Mouse (Mus musculus) hindbrain, embryonic 15.5 days (tissue): Measurements from ENCODE around the gene Itga3. TPM values are rescaled to one million over a fixed set of nuclear protein-coding genes. Genes with fewer than 3 reads are reported as not detected.

Source experiments
- ATAC-seq: fragments of 200-750 bp; cut with Nextera tagmentation; 2 replicates; pipeline ENCODE4 v1.8.0; 2017; ENCODE audit warnings: low read depth, moderate number of reproducible peaks, moderate TSS enrichment; ENCODE audit not compliant: low FRiP score
- H3K27ac ChIP-seq: fragments of 300-500 bp; sonication (generic); replicated peaks from 2 replicates; pipeline ENCODE4 v1.5.1; 2015; ENCODE audit warnings: mild to moderate bottlenecking, inconsistent platforms
- H3K27me3 ChIP-seq: fragments of 300-500 bp; sonication (generic); 2 replicates; pipeline ENCODE4 v1.6.1; 2015; ENCODE audit warnings: control low read depth, inconsistent platforms
- H3K36me3 ChIP-seq: fragments of 300-500 bp; sonication (generic); 2 replicates; pipeline ENCODE4 v1.6.1; 2015; ENCODE audit warnings: control low read depth, inconsistent platforms
- H3K4me1 ChIP-seq: fragments of 300-500 bp; sonication (generic); replicated peaks from 2 replicates; pipeline ENCODE4 v1.6.1; 2015; ENCODE audit warnings: control low read depth, inconsistent platforms
- H3K4me2 ChIP-seq: fragments of 300-500 bp; sonication (generic); 2 replicates; pipeline ENCODE4 v1.6.1; 2015; ENCODE audit warnings: moderate library complexity, mild to moderate bottlenecking, inconsistent platforms
- H3K4me3 ChIP-seq: fragments of 300-500 bp; sonication (generic); 2 replicates; pipeline ENCODE4 v1.5.1; 2015; ENCODE audit warnings: mild to moderate bottlenecking, inconsistent platforms
- H3K9ac ChIP-seq: fragments of 300-500 bp; sonication (generic); 2 replicates; pipeline ENCODE4 v1.6.1; 2015; ENCODE audit warnings: inconsistent platforms
- H3K9me3 ChIP-seq: fragments of 300-500 bp; sonication (generic); 2 replicates; pipeline ENCODE4 v1.6.1; 2016; ENCODE audit warnings: control low read depth, inconsistent platforms
- WGBS: fragments of 180-500 bp; shearing (Covaris S2); methylation state at CpG from one replicate; pipeline ENCODE4 v1.1.7; 2015; 5-methylcytosine and 5-hydroxymethylcytosine counted together
- polyA plus RNA-seq: library from polyadenylated mRNA; unstranded; fragments of >200 nt; fragmentation: Nextera tagmentation; extraction: Ambion mirVana; gene quantifications from 2 replicates; pipeline ENCODE4 v1.2.1, GENCODE M21; 2015

Itga3 gene
- polyA plus RNA-seq, 1 experiment from 2014 or later = 17.9 TPM

DNA sequence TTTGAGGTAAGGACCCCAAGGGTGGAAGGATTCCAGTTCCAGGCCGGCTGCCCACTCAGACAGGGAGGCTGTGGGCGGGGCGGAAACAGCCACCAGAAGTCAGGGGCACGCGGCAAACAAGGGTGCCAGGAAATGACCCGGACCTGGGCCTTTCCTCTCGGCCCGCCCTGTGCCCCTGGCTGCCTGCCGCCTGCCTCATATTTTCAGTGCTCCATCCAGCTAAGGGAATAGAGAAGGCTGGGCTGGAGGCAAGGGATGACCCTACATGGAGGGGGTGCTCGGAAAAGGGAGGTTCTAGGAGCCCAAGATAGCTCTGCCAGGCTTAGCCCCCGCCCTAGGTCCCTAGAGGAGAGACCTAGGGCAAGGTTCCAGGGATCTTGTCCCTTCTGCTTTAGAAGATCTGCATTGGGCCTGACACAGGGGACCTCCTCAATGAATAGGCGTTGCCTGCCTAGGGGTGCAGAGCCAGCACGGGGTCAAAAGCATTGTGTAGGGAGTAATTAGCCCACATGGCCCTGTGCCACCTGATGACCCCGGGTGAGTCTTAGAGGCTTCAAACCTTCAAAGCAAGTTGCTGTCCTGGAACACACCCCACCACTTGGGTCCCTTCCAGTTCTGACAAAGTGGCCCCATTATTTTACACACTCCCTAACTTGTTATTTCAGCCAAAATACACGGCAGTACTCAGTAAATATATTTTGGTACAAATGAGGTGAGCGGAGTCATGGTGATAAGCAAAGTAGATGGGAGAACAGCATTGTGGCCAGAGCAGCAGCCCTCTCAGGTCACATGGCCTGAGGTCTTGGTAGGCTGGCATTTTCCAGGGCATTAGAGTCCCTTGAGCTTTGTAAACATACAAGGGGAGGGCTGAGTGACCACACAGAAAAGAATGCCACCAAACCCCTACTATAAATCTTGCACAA lies 12.5 kb upstream of the Itga3 start:
- no peak overlapping the region for H3K9ac ChIP-seq
- no peaks in the 10 kb centered on the region for H3K36me3 ChIP-seq
- no peaks in the 10 kb centered on the region; the same call in 1 of the 2 replicates for H3K4me1 ChIP-seq
- no peak overlapping the region for H3K4me2 ChIP-seq
- ATAC-seq = no peak
- H3K27me3 ChIP-seq = no peaks in the 10 kb centered on the region
- H3K27ac ChIP-seq = no peak overlapping the region
- no peak overlapping the region for H3K4me3 ChIP-seq
- no peaks in the 10 kb centered on the region for H3K9me3 ChIP-seq
- 83% methylated on average over 15 of the region's 16 CpGs for WGBS

DNA sequence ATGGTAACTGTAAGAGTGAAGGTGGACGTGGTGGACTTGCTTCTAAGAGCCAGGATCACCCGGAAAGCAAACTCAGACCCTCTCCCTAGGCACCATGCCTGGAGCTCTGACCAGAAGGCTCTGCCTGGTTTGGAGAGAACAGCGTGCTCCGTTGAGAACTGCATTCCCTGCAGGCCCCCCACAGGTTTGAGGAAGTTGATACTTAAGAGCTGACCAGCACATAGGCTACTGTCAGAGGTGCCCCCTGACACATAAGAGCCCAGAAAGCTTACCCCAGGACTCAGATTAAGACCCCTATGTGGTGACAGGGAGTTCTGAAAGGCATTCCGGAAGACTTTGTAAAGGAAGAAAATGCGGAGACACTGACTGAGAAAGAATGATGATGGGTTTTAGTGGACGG lies 11.7 kb upstream of the Itga3 start:
- 58% methylated on average over 7 of the region's 7 CpGs for WGBS
- Histone ChIP-seq H3K27ac (no peak overlapping the region), H3K9ac (no peak overlapping the region), H3K4me3 (no peak overlapping the region), H3K4me1 (no peaks in the 10 kb centered on the region; the same call in 1 of the 2 replicates), H3K36me3 (no peaks in the 10 kb centered on the region), H3K9me3 (no peaks in the 10 kb centered on the region), H3K27me3 (no peaks in the 10 kb centered on the region), H3K4me2 (no peak overlapping the region)
- no peak for ATAC-seq

GRCm38 (mm10) chr11:95087301-95088228 lies 11.0 kb upstream of the Itga3 start:
- no peaks in the 10 kb centered on the region for H3K27me3 ChIP-seq
- H3K4me1 ChIP-seq = no peaks in the 10 kb centered on the region; the same call in 1 of the 2 replicates
- WGBS = 68% methylated on average over 17 of the region's 17 CpGs

DNA sequence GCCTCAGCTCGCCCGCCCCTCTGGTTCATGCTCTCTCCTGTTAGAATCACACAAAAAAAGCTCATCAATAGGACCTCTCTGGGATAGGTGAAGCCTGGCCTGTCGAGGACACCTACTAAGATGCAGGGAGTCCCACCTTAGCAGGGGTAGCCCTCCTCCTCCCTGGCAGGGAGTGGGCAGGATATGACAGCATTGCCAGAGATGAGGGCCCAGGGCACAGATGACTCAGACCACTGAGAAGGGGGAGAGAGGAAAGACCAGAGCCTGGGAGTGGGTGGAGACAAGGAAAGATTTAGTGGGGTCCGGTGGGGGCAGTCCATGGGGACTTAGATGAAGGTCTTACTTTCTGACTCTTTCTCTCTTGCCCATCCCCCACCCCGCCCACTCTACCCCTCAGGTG lies 9.6 kb upstream of the Itga3 start:
- H3K9ac ChIP-seq = no peak overlapping the region
- H3K9me3 ChIP-seq = no peaks in the 10 kb centered on the region
- no peak overlapping the region for H3K4me2 ChIP-seq
- H3K4me3 ChIP-seq = no peak overlapping the region
- WGBS = 58% methylated on average over 5 of the region's 5 CpGs
- no peaks in the 10 kb centered on the region; the same call in 1 of the 2 replicates for H3K4me1 ChIP-seq
- H3K36me3 ChIP-seq = no peaks in the 10 kb centered on the region
- no peak for ATAC-seq
- H3K27ac ChIP-seq = no peak overlapping the region
- H3K27me3 ChIP-seq = no peaks in the 10 kb centered on the region

More at GRCm38 (mm10) chr11:95087301-95088228, 11.0 kb upstream of the Itga3 start:
- Histone ChIP-seq H3K36me3 (no peaks in the 10 kb centered on the region), H3K9ac (no peak overlapping the region), H3K9me3 (no peaks in the 10 kb centered on the region), H3K27ac (no peak overlapping the region), H3K4me3 (no peak overlapping the region), H3K4me2 (no peak overlapping the region)
- no peak for ATAC-seq

DNA sequence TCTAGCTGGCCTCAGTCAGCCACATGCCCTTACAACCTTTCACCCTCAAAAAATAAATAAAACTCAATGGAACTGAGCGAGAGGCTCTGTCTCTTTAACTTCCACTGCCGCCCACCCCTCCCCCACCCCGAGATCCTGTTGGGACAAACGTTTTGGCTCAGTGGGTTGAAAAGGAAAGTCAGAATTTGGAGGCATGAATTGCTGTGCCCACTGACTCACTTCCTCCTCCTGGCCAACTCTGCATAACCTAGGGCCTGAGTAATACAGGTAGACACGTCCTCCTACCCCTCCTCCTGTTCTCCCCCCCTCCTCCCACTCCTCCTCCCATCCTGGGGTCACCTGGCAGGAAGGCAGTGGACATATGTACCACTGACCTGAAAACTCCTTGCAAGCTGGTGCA lies 9.1 kb upstream of the Itga3 start:
- H3K4me3 ChIP-seq = no peak overlapping the region
- no peaks in the 10 kb centered on the region for H3K9me3 ChIP-seq
- H3K4me1 ChIP-seq = no peaks in the 10 kb centered on the region; the same call in 1 of the 2 replicates
- no peak overlapping the region for H3K27ac ChIP-seq
- H3K9ac ChIP-seq = no peak overlapping the region
- no peaks in the 10 kb centered on the region for H3K36me3 ChIP-seq
- 17% methylated on average over 5 of the region's 5 CpGs for WGBS
- no peak for ATAC-seq
- H3K27me3 ChIP-seq = no peaks in the 10 kb centered on the region
- H3K4me2 ChIP-seq = no peak overlapping the region

GRCm38 (mm10) chr11:95084811-95085382 lies 8.3 kb upstream of the Itga3 start:
- H3K27ac ChIP-seq = no peak overlapping the region
- H3K9ac ChIP-seq = no peak overlapping the region
- H3K36me3 ChIP-seq = no peaks in the 10 kb centered on the region
- no peaks in the 10 kb centered on the region for H3K9me3 ChIP-seq
- no peak overlapping the region for H3K4me2 ChIP-seq
- no peak for ATAC-seq
- H3K4me1 ChIP-seq = no peaks in the 10 kb centered on the region; the same call in 1 of the 2 replicates
- H3K27me3 ChIP-seq = no peaks in the 10 kb centered on the region
- WGBS = 30% methylated on average over 5 of the region's 5 CpGs
- H3K4me3 ChIP-seq = no peak overlapping the region

- no peak for ATAC-seq
- H3K27ac ChIP-seq = no peak overlapping the region
- no peak overlapping the region for H3K4me2 ChIP-seq
- no peak overlapping the region for H3K4me3 ChIP-seq
- H3K27me3 ChIP-seq = 0 out of 2 replicates have a peak, but pooled peaks cover 6% of the 10 kb centered on the region
- no peaks in the 10 kb centered on the region for H3K9me3 ChIP-seq
- H3K9ac ChIP-seq = no peak overlapping the region
- H3K4me1 ChIP-seq = no peaks in the 10 kb centered on the region; the same call in 1 of the 2 replicates
- WGBS = 37% methylated on average over 4 of the region's 4 CpGs
- H3K36me3 ChIP-seq = no peaks in the 10 kb centered on the region
Measured at GRCm38 (mm10) chr11:95084175-95084574, 7.6 kb upstream of the Itga3 start.

GRCm38 (mm10) chr11:95082896-95083295 lies 6.3 kb upstream of the Itga3 start:
- Histone ChIP-seq H3K27ac (no peak overlapping the region), H3K9ac (no peak overlapping the region), H3K27me3 (peaks cover 7% of the 10 kb centered on the region; the same call in 1 of the 2 replicates), H3K4me2 (no peak overlapping the region), H3K9me3 (no peaks in the 10 kb centered on the region), H3K4me3 (no peak overlapping the region), H3K36me3 (no peaks in the 10 kb centered on the region), H3K4me1 (peaks cover 5% of the 10 kb centered on the region; the same call in 1 of the 2 replicates)
- ATAC-seq = no peak
- 90% methylated on average over 7 of the region's 7 CpGs for WGBS

DNA sequence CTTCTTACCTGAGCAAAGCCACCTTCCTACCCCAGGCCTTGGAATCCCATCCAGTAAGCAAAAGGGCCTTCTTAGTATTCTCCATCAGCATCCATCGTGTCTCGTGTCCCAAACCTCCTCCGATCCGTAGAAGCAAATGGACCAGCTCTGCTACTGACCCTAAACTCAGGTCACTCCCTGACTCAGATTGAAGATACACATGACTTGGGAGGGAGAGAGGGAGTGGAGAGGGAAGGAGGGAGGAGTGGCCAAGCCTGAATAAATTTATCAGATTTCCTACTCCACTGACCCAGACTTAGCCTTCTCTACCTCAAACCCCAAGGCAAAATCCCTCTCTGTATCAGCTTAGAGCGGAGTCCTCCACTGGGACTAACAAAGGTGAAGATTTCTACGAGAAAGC lies 4.2 kb upstream of the Itga3 start:
- whole genome bisulfite sequencing = 86% methylated on average over 6 of the region's 6 CpGs
- ATAC-seq = no peak
- peaks cover 11% of the 10 kb centered on the region; the same call in 1 of the 2 replicates for H3K27me3 ChIP-seq

DNA sequence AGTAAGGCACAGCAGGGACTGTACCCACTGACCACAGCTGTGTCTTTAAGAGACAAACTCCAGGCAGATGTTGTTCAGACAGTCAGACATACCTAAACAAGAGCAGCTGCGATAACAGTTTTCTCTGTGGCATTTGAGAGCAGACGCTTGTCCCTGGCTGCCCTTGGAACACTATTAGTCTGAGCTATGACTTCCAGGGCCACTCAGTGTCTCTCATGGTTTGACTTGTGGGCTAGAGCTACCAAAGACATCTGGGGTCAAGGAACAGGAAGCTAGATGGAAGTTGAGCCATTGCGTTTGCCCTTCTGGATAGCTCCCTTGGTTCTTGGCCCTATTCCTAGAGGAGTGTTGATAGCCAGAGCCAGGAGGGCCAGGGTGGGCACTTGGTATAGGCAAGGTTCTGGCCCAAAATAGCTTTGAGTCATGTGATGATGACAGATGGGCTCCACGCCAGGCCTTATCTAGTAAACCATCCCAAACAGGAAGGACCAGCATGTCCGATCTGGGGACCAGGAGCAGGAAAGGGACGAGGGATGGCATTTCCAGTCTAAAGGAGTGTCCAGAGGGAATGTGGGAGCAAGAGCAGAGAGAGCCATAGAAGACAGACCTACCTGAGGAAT lies 2.8 kb upstream of the Itga3 start:
- no peak overlapping the region for H3K4me3 ChIP-seq
- no peaks in the 10 kb centered on the region for H3K9me3 ChIP-seq
- peaks cover 11% of the 10 kb centered on the region; the same call in 1 of the 2 replicates for H3K27me3 ChIP-seq
- H3K4me1 ChIP-seq = peaks cover 33% of the 10 kb centered on the region
- ATAC-seq = no peak
- H3K36me3 ChIP-seq = no peaks in the 10 kb centered on the region
- H3K27ac ChIP-seq = no peak overlapping the region
- no peak overlapping the region for H3K9ac ChIP-seq
- H3K4me2 ChIP-seq = no peak overlapping the region
- 83% methylated on average over 6 of the region's 6 CpGs for WGBS

More for the DNA sequence above, 4.2 kb upstream of the Itga3 start:
- Histone ChIP-seq H3K9me3 (no peaks in the 10 kb centered on the region), H3K9ac (no peak overlapping the region), H3K4me1 (peaks cover 20% of the 10 kb centered on the region), H3K27ac (no peak overlapping the region), H3K36me3 (no peaks in the 10 kb centered on the region), H3K4me3 (no peak overlapping the region), H3K4me2 (no peak overlapping the region)

GRCm38 (mm10) chr11:95077956-95078355 lies 1.4 kb upstream of the Itga3 start:
- no peak overlapping the region for H3K9ac ChIP-seq
- H3K4me2 ChIP-seq = peak overlapping the region; percentile 91
- H3K4me1 ChIP-seq = peaks cover 38% of the 10 kb centered on the region
- no peak for ATAC-seq
- H3K9me3 ChIP-seq = no peaks in the 10 kb centered on the region
- H3K27me3 ChIP-seq = peaks cover 11% of the 10 kb centered on the region; the same call in 1 of the 2 replicates
- H3K36me3 ChIP-seq = no peaks in the 10 kb centered on the region
- H3K4me3 ChIP-seq = no peak overlapping the region
- H3K27ac ChIP-seq = no peak overlapping the region
- WGBS = 66% methylated on average over 7 of the region's 7 CpGs
